Mouse (Mus musculus): Measurements from ENCODE around the gene Stard10. TPM values are rescaled to one million over a fixed set of nuclear protein-coding genes. Genes with fewer than 3 reads are reported as not detected.

Gene Stard10
- total and polyA plus RNA-seq, 2 experiments: 846 to 1,131 TPM

GRCm38 (mm10) chr7:101343135-101343534 lies 26.2 kb downstream of the Stard10 start:
- peaks cover 55% of the 10 kb centered on the region for H3K36me3 ChIP-seq (ENCODE audit: control insufficient read depth, insufficient read depth, low read length)
- H3K27ac ChIP-seq (replicated peaks; ENCODE audit: insufficient read depth, low read depth, low read length): peak overlapping the region; percentile 6; the same call in 1 of the 2 replicates
- no peaks in the 10 kb centered on the region for H3K27me3 ChIP-seq (ENCODE audit: control insufficient read depth, insufficient read depth, low read length)
- no peaks in the 10 kb centered on the region for H3K79me2 ChIP-seq (ENCODE audit: control insufficient read depth, insufficient read depth, low read length)
- WGBS: 29% methylated on average over 7 of the region's 7 CpGs
- TF ChIP-seq POLR2A (IDR thresholded peaks at IDR 0.05; ENCODE audit: extremely low read depth, insufficient read depth, low read length): no peak
- DNase-seq (ENCODE audit: extremely low read depth, low read depth, low spot score): peak; percentile 27
- no peak overlapping the region for H3K4me3 ChIP-seq (ENCODE audit: insufficient read depth, low read depth, low read length)
- peaks cover 58% of the 10 kb centered on the region for H3K4me1 ChIP-seq (ENCODE audit: control insufficient read depth, insufficient read depth, low read length)
- H3K9ac ChIP-seq (ENCODE audit: low read depth, low read length): peak overlapping the region; percentile 7; the same call in 1 of the 2 replicates

DNA sequence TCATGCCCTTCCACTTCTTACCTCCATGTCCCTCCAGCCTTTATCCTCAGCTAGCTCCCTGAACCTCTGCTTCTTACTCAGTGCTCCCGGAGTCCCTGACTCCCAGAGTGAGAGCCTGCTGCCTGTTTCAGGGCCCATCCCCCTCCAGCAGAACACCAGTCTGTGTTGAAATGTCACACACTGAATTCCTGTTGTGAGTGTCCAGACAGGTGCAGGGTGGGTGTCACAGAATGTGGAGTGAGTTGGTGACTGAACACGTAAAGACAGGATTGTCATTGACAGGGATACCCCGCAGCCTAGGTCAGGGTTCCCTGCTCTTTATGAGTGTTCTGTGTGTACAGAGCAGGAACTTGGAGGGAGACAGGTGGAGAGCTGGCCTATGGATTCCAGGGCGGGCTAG lies 28.0 kb downstream of the Stard10 start:
- H3K27me3 ChIP-seq (ENCODE audit: control insufficient read depth, insufficient read depth, low read length): no peaks in the 10 kb centered on the region
- no peaks in the 10 kb centered on the region for H3K79me2 ChIP-seq (ENCODE audit: control insufficient read depth, insufficient read depth, low read length)
- H3K4me1 ChIP-seq (ENCODE audit: control insufficient read depth, insufficient read depth, low read length): peaks cover 61% of the 10 kb centered on the region
- peak; percentile 26 for DNase-seq (ENCODE audit: extremely low read depth, low read depth, low spot score)
- H3K4me3 ChIP-seq (ENCODE audit: insufficient read depth, low read depth, low read length): no peak overlapping the region
- WGBS: 66% methylated on average over 4 of the region's 4 CpGs
- H3K27ac ChIP-seq (replicated peaks; ENCODE audit: insufficient read depth, low read depth, low read length): no peak overlapping the region; the same call in none of the 2 replicates
- TF ChIP-seq POLR2A (IDR thresholded peaks at IDR 0.05; ENCODE audit: extremely low read depth, insufficient read depth, low read length): no peak
- no peak for TF ChIP-seq CTCF (IDR thresholded peaks at IDR 0.05; ENCODE audit: low read depth, low read length)
- H3K36me3 ChIP-seq (ENCODE audit: control insufficient read depth, insufficient read depth, low read length): peaks cover 43% of the 10 kb centered on the region
- 0 out of 2 replicates have a peak overlapping the region, but pooled peaks have one; percentile 16 for H3K9ac ChIP-seq (ENCODE audit: low read depth, low read length)

DNA sequence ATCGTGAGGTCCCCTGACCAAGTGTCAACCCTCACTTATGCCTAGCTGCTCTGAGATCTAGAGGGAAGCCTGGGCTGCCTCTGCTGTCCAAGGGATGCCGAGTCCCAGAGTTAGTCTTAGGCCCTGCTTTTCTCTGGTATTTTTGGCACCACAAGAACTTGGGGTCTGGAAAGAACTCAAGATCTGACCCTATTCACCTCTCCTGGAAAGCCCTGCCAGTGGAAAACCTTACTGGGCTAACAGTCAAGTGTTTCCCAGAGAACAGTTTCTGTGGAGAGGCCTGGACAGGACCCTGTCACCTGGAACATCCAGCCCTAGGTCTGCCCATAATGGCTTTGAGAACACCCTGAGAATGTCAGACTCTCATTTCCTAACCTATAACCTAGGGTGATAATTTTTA lies 30.1 kb downstream of the Stard10 start:
- Histone ChIP-seq H3K36me3 (ENCODE audit: control insufficient read depth, insufficient read depth, low read length) (peaks cover 29% of the 10 kb centered on the region), H3K79me2 (ENCODE audit: control insufficient read depth, insufficient read depth, low read length) (no peaks in the 10 kb centered on the region), H3K9ac (ENCODE audit: low read depth, low read length) (0 out of 2 replicates have a peak overlapping the region, but pooled peaks have one; percentile 1), H3K4me3 (ENCODE audit: insufficient read depth, low read depth, low read length) (no peak overlapping the region), H3K27ac (replicated peaks; ENCODE audit: insufficient read depth, low read depth, low read length) (peak overlapping the region; percentile 43), H3K27me3 (ENCODE audit: control insufficient read depth, insufficient read depth, low read length) (no peaks in the 10 kb centered on the region), H3K4me1 (ENCODE audit: control insufficient read depth, insufficient read depth, low read length) (peaks cover 62% of the 10 kb centered on the region)
- peak; percentile 55 for DNase-seq (ENCODE audit: extremely low read depth, low read depth, low spot score)
- TF ChIP-seq CTCF (IDR thresholded peaks at IDR 0.05; ENCODE audit: low read depth, low read length) (no peak), POLR2A (IDR thresholded peaks at IDR 0.05; ENCODE audit: extremely low read depth, insufficient read depth, low read length) (no peak)
- 32% methylated on average over 2 of the region's 2 CpGs for WGBS

DNA sequence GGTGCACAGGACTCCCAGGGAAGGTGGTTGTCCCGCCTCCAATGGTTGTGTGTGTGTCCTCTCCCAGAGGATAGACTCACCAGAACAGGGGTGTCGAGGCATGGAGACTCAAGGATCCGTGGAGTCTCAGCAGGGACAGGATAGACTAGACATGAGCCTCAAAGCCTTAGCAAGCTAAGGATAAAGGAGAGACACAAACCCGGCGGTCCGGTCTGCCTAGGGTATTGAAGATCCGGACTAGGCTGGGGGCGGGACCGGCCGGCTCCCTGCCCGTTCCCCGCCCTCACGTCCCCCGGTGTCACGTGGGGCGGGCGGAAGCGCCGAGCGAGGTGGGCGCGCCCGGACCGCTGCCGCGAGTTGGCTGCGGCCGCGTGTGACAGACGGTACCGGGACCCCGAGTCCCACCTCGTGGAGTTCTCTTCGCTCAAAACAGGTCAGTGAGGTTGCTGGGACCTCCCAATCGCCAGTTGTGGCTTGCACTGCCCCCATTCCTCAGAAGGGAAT lies 30.9 kb downstream of the Stard10 start, which contains the start of gene Arap1:
TSS of gene Arap1 (plus strand) at position 301 of the 504 bp plus-strand sequence.
- H3K27ac ChIP-seq (replicated peaks; ENCODE audit: insufficient read depth, low read depth, low read length): peak within 1 kb of the TSS; percentile 73
- H3K36me3 ChIP-seq (ENCODE audit: control insufficient read depth, insufficient read depth, low read length): peaks cover 26% of the 10 kb centered on the region
- H3K79me2 ChIP-seq (ENCODE audit: control insufficient read depth, insufficient read depth, low read length): no peaks in the 10 kb centered on the region
- H3K9ac ChIP-seq (ENCODE audit: low read depth, low read length): peak within 1 kb of the TSS; percentile 72
- H3K4me3 ChIP-seq (ENCODE audit: insufficient read depth, low read depth, low read length): peak within 1 kb of the TSS; percentile 70
- peak; percentile 56 for DNase-seq (ENCODE audit: extremely low read depth, low read depth, low spot score)
- peaks cover 59% of the 10 kb centered on the region for H3K4me1 ChIP-seq (ENCODE audit: control insufficient read depth, insufficient read depth, low read length)
- WGBS: 2% methylated on average over 35 of the region's 35 CpGs
- TF ChIP-seq POLR2A (IDR thresholded peaks at IDR 0.05; ENCODE audit: extremely low read depth, insufficient read depth, low read length) (no peak), CTCF (IDR thresholded peaks at IDR 0.05; ENCODE audit: low read depth, low read length) (no peak)
- no peaks in the 10 kb centered on the region for H3K27me3 ChIP-seq (ENCODE audit: control insufficient read depth, insufficient read depth, low read length)

DNA sequence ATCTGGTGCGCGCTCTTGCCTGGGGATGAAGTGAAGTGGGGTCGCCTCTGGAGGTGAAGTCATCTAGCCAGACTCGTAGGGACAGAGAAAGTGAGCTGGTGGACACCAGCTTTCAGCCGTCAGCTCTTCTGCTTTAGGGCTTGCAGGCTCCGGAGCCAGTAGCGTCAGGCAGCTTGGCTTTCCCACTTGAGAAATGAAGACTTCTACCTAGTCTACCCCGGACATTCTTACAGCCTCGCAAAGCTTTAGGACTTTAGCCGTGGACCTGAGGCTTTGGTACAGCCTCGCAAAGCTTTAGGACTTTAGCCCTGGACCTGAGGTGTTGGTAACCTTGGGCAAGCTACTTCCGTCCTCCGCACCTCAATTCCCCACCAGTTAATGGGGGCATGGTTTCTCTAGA lies 31.4 kb downstream of the Stard10 start:
- Histone ChIP-seq H3K27ac (replicated peaks; ENCODE audit: insufficient read depth, low read depth, low read length) (peak overlapping the region; percentile 73), H3K36me3 (ENCODE audit: control insufficient read depth, insufficient read depth, low read length) (peaks cover 22% of the 10 kb centered on the region)
- 4% methylated on average over 13 of the region's 13 CpGs for WGBS

GRCm38 (mm10) chr7:101349861-101350260 lies 33.0 kb downstream of the Stard10 start:
- 36% methylated on average over 2 of the region's 2 CpGs for WGBS
- TF ChIP-seq CTCF (IDR thresholded peaks at IDR 0.05; ENCODE audit: low read depth, low read length) (no peak), POLR2A (IDR thresholded peaks at IDR 0.05; ENCODE audit: extremely low read depth, insufficient read depth, low read length) (no peak)
- H3K4me1 ChIP-seq (ENCODE audit: control insufficient read depth, insufficient read depth, low read length): peaks cover 58% of the 10 kb centered on the region
- peaks cover 8% of the 10 kb centered on the region for H3K36me3 ChIP-seq (ENCODE audit: control insufficient read depth, insufficient read depth, low read length)
- DNase-seq (ENCODE audit: extremely low read depth, low read depth, low spot score): peak; percentile 38
- no peak overlapping the region for H3K4me3 ChIP-seq (ENCODE audit: insufficient read depth, low read depth, low read length)
- H3K27ac ChIP-seq (replicated peaks; ENCODE audit: insufficient read depth, low read depth, low read length): peak overlapping the region; percentile 32
- no peaks in the 10 kb centered on the region for H3K27me3 ChIP-seq (ENCODE audit: control insufficient read depth, insufficient read depth, low read length)
- no peaks in the 10 kb centered on the region for H3K79me2 ChIP-seq (ENCODE audit: control insufficient read depth, insufficient read depth, low read length)
- H3K9ac ChIP-seq (ENCODE audit: low read depth, low read length): peak overlapping the region; percentile 1; the same call in 1 of the 2 replicates

More for the DNA sequence above, 31.4 kb downstream of the Stard10 start:
- Histone ChIP-seq H3K9ac (ENCODE audit: low read depth, low read length) (peak overlapping the region; percentile 72), H3K4me3 (ENCODE audit: insufficient read depth, low read depth, low read length) (peak overlapping the region; percentile 70), H3K27me3 (ENCODE audit: control insufficient read depth, insufficient read depth, low read length) (no peaks in the 10 kb centered on the region), H3K4me1 (ENCODE audit: control insufficient read depth, insufficient read depth, low read length) (peaks cover 60% of the 10 kb centered on the region), H3K79me2 (ENCODE audit: control insufficient read depth, insufficient read depth, low read length) (no peaks in the 10 kb centered on the region)
- peak; percentile 68 for DNase-seq (ENCODE audit: extremely low read depth, low read depth, low spot score)
- TF ChIP-seq CTCF (IDR thresholded peaks at IDR 0.05; ENCODE audit: low read depth, low read length) (no peak), POLR2A (IDR thresholded peaks at IDR 0.05; ENCODE audit: extremely low read depth, insufficient read depth, low read length) (no peak)

Measured in liver, adult 2 months (tissue).